Mouse (Mus musculus): ENCODE results near the gene Tmem203.

DNA sequence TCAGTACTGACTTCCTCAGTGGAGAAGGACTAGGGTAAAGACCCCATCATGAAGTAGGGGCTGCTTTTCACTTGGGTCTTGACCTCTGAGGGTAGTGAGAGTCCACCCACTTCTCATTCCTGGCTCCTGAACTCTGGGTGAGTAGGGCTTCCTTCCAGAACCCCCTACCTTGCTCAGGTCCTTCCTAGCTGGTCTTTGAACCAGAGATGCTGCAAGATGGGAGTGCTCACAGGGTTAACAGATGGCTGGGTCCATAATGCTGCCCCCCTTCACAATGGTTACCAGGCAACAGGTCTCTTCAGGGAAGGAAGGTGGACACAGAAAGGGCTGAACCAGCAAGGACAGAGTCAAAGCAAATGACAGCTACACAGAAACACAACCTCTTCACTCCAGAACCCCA, 36.8 kb upstream of the Tmem203 start, which contains the start of gene Fam166a:
- TF ChIP-seq EP300 (IDR thresholded peaks at IDR 0.05; ENCODE audit: low read depth) (no peak), CTCF (IDR thresholded peaks at IDR 0.05; ENCODE audit: low read depth) (no peak)

Measured in liver, embryonic 14.5 days (tissue).